Mouse (Mus musculus) heart, embryonic 13.5 days (tissue): Measurements from ENCODE around the gene Frmd4b. TPM values are rescaled to one million over a fixed set of nuclear protein-coding genes. Genes with fewer than 3 reads are reported as not detected.

Source experiments
- ATAC-seq: fragments of 200-750 bp; cut with Nextera tagmentation; 2 replicates; pipeline ENCODE4 v1.8.0; 2017; ENCODE audit warnings: moderate TSS enrichment; ENCODE audit not compliant: insufficient number of reproducible peaks, low FRiP score, low TSS enrichment; ENCODE audit errors: extremely low read depth
- H3K27ac ChIP-seq: fragments of 300-500 bp; sonication (generic); replicated peaks from 2 replicates; pipeline ENCODE4 v1.5.1; 2015; ENCODE audit warnings: moderate library complexity, mild to moderate bottlenecking, inconsistent platforms
- H3K27me3 ChIP-seq: fragments of 300-500 bp; sonication (generic); replicated peaks from 2 replicates; pipeline ENCODE4 v1.6.1; 2015; ENCODE audit warnings: mild to moderate bottlenecking, inconsistent platforms
- H3K36me3 ChIP-seq: fragments of 300-500 bp; sonication (generic); 2 replicates; pipeline ENCODE4 v1.6.1; 2015; ENCODE audit warnings: mild to moderate bottlenecking, inconsistent platforms
- H3K4me1 ChIP-seq: fragments of 300-500 bp; sonication (generic); 2 replicates; pipeline ENCODE4 v1.6.1; 2015; ENCODE audit warnings: inconsistent platforms
- H3K4me2 ChIP-seq: fragments of 300-500 bp; sonication (generic); 2 replicates; pipeline ENCODE4 v1.6.1; 2015; ENCODE audit warnings: inconsistent platforms, mild to moderate bottlenecking, moderate library complexity
- H3K4me3 ChIP-seq: fragments of 300-500 bp; sonication (generic); 2 replicates; pipeline ENCODE4 v1.5.1; 2015; ENCODE audit warnings: moderate library complexity, mild to moderate bottlenecking, inconsistent platforms
- H3K9ac ChIP-seq: fragments of 300-500 bp; sonication (generic); 2 replicates; pipeline ENCODE4 v1.6.1; 2015; ENCODE audit warnings: inconsistent platforms, mild to moderate bottlenecking, moderate library complexity
- H3K9me3 ChIP-seq: fragments of 300-500 bp; sonication (generic); 2 replicates; pipeline ENCODE4 v1.6.1; 2016; ENCODE audit warnings: inconsistent platforms
- WGBS: fragments of 180-500 bp; shearing (Covaris S2); methylation state at CpG from one replicate; pipeline ENCODE4 v1.1.7; 2015; ENCODE audit warnings: mixed read lengths; 5-methylcytosine and 5-hydroxymethylcytosine counted together
- polyA plus RNA-seq: library from polyadenylated mRNA; unstranded; fragments of >200 nt; fragmentation: Nextera tagmentation; extraction: Ambion mirVana; gene quantifications from 2 replicates; pipeline ENCODE4 v1.2.1, GENCODE M21; 2015

The Frmd4b gene
- polyA plus RNA-seq, 1 experiment from 2014 or later: 14.6 TPM

GRCm38 (mm10) chr6:97409467-97410239 is 207.7 kb downstream of the Frmd4b start:
- no peaks in the 10 kb centered on the region for H3K9me3 ChIP-seq
- H3K9ac ChIP-seq: no peak overlapping the region
- peak overlapping the region; percentile 35 for H3K4me2 ChIP-seq
- WGBS: 6% methylated on average over 5 of the region's 5 CpGs
- no peaks in the 10 kb centered on the region for H3K36me3 ChIP-seq
- ATAC-seq: peak; percentile 64
- H3K27ac ChIP-seq: peak overlapping the region; percentile 85
- H3K4me1 ChIP-seq: peaks cover 55% of the 10 kb centered on the region
- peaks cover 23% of the 10 kb centered on the region for H3K27me3 ChIP-seq
- no peak overlapping the region for H3K4me3 ChIP-seq

GRCm38 (mm10) chr6:97407914-97408313 is 209.4 kb downstream of the Frmd4b start:
- Histone ChIP-seq H3K4me2 (no peak overlapping the region), H3K27me3 (peaks cover 34% of the 10 kb centered on the region), H3K36me3 (no peaks in the 10 kb centered on the region), H3K27ac (no peak overlapping the region), H3K4me1 (peaks cover 62% of the 10 kb centered on the region), H3K4me3 (no peak overlapping the region), H3K9ac (no peak overlapping the region), H3K9me3 (no peaks in the 10 kb centered on the region)
- WGBS: 85% methylated on average over 3 of the region's 3 CpGs
- ATAC-seq: no peak

DNA sequence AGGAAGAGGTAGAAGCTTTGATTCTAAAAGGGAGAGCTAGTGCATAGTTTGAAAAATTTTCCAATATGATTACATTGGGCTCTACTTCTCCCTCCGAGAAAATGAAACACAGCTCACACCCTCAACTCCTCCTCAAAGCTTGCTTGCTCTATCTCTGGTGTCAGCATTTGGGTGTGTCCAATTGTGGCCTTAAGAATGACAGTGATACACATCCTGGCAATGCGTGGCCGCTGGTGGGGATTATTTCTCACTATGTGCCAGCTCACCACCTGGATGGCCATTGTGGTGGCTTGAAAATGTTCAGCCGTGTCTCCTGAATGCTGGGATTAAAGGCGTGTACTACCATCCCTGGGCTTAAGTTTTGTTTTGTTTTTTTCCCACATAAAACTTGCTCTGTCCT is 209.9 kb downstream of the Frmd4b start:
- no peak overlapping the region for H3K4me3 ChIP-seq
- WGBS: 73% methylated on average over 5 of the region's 5 CpGs
- H3K9ac ChIP-seq: no peak overlapping the region
- ATAC-seq: no peak
- H3K4me2 ChIP-seq: no peak overlapping the region
- no peak overlapping the region for H3K27ac ChIP-seq
- no peaks in the 10 kb centered on the region for H3K36me3 ChIP-seq
- H3K27me3 ChIP-seq: peaks cover 39% of the 10 kb centered on the region
- no peaks in the 10 kb centered on the region for H3K9me3 ChIP-seq
- peaks cover 66% of the 10 kb centered on the region for H3K4me1 ChIP-seq

DNA sequence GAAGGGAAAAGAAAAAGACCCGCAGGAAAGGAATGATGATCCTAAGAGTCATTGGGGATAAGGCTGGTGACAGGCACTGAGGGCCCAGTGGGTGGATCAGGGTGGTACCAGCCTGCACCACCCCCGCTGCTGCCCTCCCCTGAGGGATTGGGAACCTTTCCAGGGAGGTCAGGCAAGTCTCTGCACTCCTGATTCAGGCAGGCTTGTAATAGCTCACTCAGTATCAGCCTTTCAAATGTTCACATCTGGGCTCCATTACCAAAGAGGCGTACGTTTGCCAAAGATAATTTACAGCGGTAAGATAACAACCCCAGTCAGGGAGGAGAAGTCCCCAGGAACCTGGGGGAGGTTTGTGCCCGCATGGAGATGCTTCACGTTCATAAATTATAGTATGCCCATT is 212.0 kb downstream of the Frmd4b start:
- no peak overlapping the region for H3K9ac ChIP-seq
- peak overlapping the region; percentile 78 for H3K27ac ChIP-seq
- no peaks in the 10 kb centered on the region for H3K9me3 ChIP-seq
- ATAC-seq: no peak
- WGBS: 11% methylated on average over 7 of the region's 7 CpGs
- no peak overlapping the region for H3K4me2 ChIP-seq
- no peak overlapping the region for H3K4me3 ChIP-seq
- H3K36me3 ChIP-seq: no peaks in the 10 kb centered on the region
- peaks cover 57% of the 10 kb centered on the region for H3K27me3 ChIP-seq
- peaks cover 64% of the 10 kb centered on the region for H3K4me1 ChIP-seq

DNA sequence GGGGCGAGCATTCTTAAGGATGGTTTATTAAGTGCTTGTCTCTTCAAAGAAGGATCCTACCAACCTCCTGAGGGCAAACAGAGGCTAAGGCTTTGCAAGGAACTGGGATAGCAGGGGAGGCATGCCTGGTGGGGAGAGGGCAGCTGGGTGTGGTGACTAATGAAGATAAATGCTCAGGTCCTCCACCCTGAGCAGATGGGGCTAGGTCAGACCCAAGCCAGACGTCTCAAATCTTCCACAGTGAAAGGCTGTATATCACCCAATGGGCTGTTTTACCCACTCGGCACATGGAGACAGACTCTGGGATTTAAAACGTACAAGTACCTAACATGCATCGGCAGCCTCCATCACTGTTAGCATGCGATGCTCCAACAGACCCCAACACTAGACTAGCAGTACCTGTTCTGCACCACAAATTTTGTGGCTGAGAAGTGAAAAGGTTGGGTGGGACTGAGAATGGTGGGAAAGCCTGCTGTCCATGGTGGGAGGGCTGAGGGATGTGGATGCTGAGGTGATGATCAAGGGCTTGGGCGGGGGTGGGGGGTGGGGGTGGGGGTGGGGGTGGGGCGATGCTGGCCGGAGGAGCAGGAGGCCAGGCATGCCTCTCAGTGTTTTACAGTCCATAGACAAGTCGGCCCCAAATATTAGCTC is 214.4 kb downstream of the Frmd4b start:
- no peak for ATAC-seq
- no peak overlapping the region for H3K4me3 ChIP-seq
- WGBS: 58% methylated on average over 10 of the region's 10 CpGs
- H3K9ac ChIP-seq: no peak overlapping the region
- H3K36me3 ChIP-seq: no peaks in the 10 kb centered on the region
- H3K9me3 ChIP-seq: no peaks in the 10 kb centered on the region
- no peak overlapping the region for H3K4me2 ChIP-seq
- H3K27me3 ChIP-seq: peaks cover 73% of the 10 kb centered on the region
- H3K27ac ChIP-seq: no peak overlapping the region
- H3K4me1 ChIP-seq: peaks cover 50% of the 10 kb centered on the region

DNA sequence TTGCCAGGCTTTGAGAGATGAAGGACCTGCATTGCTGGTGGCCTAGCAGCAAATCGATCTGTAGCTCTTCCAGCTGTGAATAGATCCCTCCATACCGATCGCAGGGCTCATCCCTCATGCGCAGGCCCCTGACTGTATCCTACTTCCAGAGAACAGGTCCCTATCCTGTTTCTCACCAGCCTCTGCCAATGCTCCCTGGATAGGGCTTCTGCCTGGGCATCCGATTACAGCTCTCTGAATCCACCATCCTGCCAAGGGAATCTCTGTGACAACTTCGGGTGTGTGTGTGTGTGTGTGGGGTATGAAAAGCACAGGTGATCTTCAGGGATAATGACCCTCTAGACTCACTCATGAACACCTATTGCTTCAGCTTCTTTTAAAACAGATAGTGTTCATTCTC is 216.9 kb downstream of the Frmd4b start:
- Histone ChIP-seq H3K4me2 (no peak overlapping the region), H3K4me1 (peaks cover 50% of the 10 kb centered on the region), H3K4me3 (no peak overlapping the region), H3K9me3 (no peaks in the 10 kb centered on the region), H3K9ac (no peak overlapping the region), H3K27ac (no peak overlapping the region), H3K27me3 (peaks cover 54% of the 10 kb centered on the region), H3K36me3 (no peaks in the 10 kb centered on the region)
- ATAC-seq: no peak
- WGBS: 77% methylated on average over 6 of the region's 6 CpGs

- Histone ChIP-seq H3K4me1 (peaks cover 40% of the 10 kb centered on the region), H3K27ac (no peak overlapping the region), H3K36me3 (no peaks in the 10 kb centered on the region), H3K4me2 (no peak overlapping the region), H3K27me3 (peaks cover 41% of the 10 kb centered on the region), H3K4me3 (no peak overlapping the region), H3K9me3 (no peaks in the 10 kb centered on the region), H3K9ac (no peak overlapping the region)
- 79% methylated on average over 4 of the region's 4 CpGs for WGBS
- no peak for ATAC-seq
Observed at GRCm38 (mm10) chr6:97397935-97398334, 219.4 kb downstream of the Frmd4b start.

DNA sequence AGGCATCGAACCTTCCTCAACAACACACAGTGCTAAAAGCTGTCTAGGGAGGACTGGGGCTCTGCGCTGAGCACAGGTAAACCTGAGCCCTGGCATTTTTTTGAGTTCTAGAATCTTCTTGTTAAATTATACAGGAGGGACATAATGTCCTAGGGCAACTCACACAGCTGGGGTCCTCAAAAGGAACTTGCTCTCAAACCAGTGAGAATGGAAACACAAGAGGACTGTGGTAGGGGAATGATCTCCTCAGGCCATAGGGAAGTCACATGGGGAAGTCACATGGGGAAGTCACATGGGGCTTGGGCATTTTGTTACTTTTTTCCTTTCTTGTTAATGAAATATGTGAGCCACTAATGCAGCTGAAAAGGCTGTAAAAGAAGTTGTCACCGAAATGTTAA is 220.4 kb downstream of the Frmd4b start:
- H3K9ac ChIP-seq: no peak overlapping the region
- no peak for ATAC-seq
- H3K27ac ChIP-seq: no peak overlapping the region
- H3K4me2 ChIP-seq: no peak overlapping the region
- H3K4me3 ChIP-seq: no peak overlapping the region
- no peaks in the 10 kb centered on the region for H3K36me3 ChIP-seq
- H3K9me3 ChIP-seq: no peaks in the 10 kb centered on the region
- H3K27me3 ChIP-seq: peaks cover 31% of the 10 kb centered on the region
- 70% methylated on average over 3 of the region's 3 CpGs for WGBS
- peaks cover 35% of the 10 kb centered on the region for H3K4me1 ChIP-seq

- no peak overlapping the region for H3K4me3 ChIP-seq
- H3K9ac ChIP-seq: peak overlapping the region; percentile 34; the same call in 1 of the 2 replicates
- ATAC-seq: no peak
- H3K9me3 ChIP-seq: no peaks in the 10 kb centered on the region
- H3K4me2 ChIP-seq: no peak overlapping the region
- no peaks in the 10 kb centered on the region for H3K36me3 ChIP-seq
- 0 out of 2 replicates have a peak overlapping the region, but pooled peaks have one; percentile 14 for H3K27ac ChIP-seq
- 35% methylated on average over 9 of the region's 9 CpGs for WGBS
- peaks cover 27% of the 10 kb centered on the region for H3K27me3 ChIP-seq
- H3K4me1 ChIP-seq: peaks cover 35% of the 10 kb centered on the region
Observed at GRCm38 (mm10) chr6:97396351-97396956, 220.9 kb downstream of the Frmd4b start.

DNA sequence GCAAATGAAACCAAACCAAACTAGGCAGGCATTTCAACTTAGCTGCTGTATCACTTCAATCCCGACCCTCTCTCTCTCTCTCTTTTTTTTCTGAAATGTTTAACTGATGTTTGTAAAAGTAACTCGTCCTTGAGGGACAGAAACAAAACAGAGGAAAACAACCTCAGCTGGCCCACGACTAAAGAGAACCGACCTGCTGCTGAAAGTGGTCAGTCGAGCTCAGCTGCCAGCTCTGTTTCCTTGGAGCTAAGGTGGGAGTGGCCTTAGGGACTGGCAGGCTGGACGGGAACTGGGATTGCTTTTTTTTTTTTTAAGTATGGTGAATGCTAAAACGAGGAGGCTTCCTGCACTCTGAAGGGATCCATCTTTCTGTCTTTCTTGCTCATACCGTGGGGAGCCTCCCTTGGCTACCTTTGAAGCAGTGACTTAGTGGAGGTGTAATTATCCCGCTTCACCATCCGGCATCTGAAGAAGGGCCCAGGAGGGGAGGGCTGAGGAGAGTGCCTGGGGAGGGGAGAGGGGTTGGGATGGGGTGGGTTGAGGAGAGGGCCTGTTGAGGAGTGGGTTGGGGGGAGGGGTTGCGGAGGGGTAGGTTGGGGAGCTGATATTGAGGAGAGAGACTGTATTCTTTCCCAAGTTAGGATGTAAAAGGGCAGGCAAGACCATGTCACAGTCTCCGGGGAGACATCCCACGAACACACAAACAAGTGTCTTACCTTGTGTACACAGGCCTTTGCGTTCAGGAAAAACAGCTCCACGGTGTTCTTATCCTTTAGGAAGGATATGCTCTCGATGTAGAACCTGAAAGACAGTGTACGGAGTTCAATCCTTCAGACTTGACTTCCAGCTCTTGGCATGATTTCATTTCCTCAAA is 221.6 kb downstream of the Frmd4b start:
- Histone ChIP-seq H3K9ac (peak overlapping the region; percentile 34), H3K36me3 (no peaks in the 10 kb centered on the region), H3K9me3 (no peaks in the 10 kb centered on the region), H3K27ac (no peak overlapping the region), H3K4me1 (peaks cover 35% of the 10 kb centered on the region), H3K27me3 (peaks cover 22% of the 10 kb centered on the region), H3K4me2 (peak overlapping the region; percentile 59), H3K4me3 (peak overlapping the region; percentile 18)
- WGBS: 21% methylated on average over 17 of the region's 17 CpGs
- ATAC-seq: no peak
